Mouse (Mus musculus): ENCODE data around the gene Kif14. TPM values are rescaled to one million over a fixed set of nuclear protein-coding genes. Genes with fewer than 3 reads are reported as not detected.

Gene Kif14
- polyA plus RNA-seq, 1 experiment, result 0.34 TPM

- WGBS, result 87% methylated on average over 7 of the region's 7 CpGs
Measured at GRCm38 (mm10) chr1:136518699-136519356, 52.7 kb downstream of the Kif14 start.

DNA sequence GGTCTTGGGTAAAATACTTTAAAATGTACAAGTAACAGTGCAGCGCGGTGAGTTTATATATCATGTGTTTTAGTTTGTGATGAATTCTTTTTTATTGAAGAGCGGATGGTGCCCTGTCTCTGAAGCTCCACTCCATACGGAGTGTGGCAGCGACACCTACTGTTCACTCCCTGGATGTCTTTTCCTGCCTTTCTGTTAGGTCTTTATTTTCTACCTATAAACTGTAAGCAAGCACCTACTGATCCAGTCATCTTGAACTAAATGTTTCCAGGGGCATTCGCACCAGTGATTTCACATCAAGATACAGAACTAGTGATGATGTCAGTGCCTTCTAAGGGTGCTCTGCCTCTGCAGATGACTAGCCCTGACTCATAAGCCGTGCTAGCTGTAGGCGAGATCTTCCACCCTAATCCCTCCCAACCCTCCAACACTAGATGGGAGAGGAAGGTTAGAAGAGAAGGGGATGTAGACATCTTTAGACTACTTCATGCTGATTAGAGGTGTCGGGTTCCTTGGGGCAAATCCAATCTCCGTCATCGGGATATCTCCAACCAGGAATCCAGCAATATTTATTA is 55.3 kb downstream of the Kif14 start:
- TF ChIP-seq POLR2A (IDR thresholded peaks at IDR 0.05; ENCODE audit: low read depth, low read length) (no peak), CTCF (IDR thresholded peaks at IDR 0.05; ENCODE audit: extremely low read depth, insufficient read length, insufficient replicate concordance, low read depth, low read length) (peak; percentile 32; the same call in 1 of the 2 replicates)
- Histone ChIP-seq H3K36me3 (ENCODE audit: control insufficient read depth, insufficient read depth, low read length) (no peaks in the 10 kb centered on the region; the same call in 1 of the 2 replicates), H3K27me3 (ENCODE audit: control insufficient read depth, insufficient read depth, low read length) (no peaks in the 10 kb centered on the region), H3K4me1 (ENCODE audit: control insufficient read depth, insufficient read depth, insufficient read length, low read length) (no peaks in the 10 kb centered on the region), H3K27ac (ENCODE audit: insufficient read depth, low read depth, low read length) (no peak overlapping the region), H3K4me3 (ENCODE audit: low read depth, low read length) (no peak overlapping the region)
- 83% methylated on average over 11 of the region's 11 CpGs for WGBS

More at GRCm38 (mm10) chr1:136518699-136519356, 52.7 kb downstream of the Kif14 start:
- H3K27ac ChIP-seq (ENCODE audit: insufficient read depth, low read depth, low read length), result no peak overlapping the region
- H3K27me3 ChIP-seq (ENCODE audit: control insufficient read depth, insufficient read depth, low read length), result no peaks in the 10 kb centered on the region
- H3K4me3 ChIP-seq (ENCODE audit: low read depth, low read length), result no peak overlapping the region
- no peak for TF ChIP-seq CTCF (IDR thresholded peaks at IDR 0.05; ENCODE audit: extremely low read depth, insufficient read length, insufficient replicate concordance, low read depth, low read length)
- no peak for TF ChIP-seq POLR2A (IDR thresholded peaks at IDR 0.05; ENCODE audit: low read depth, low read length)
- no peaks in the 10 kb centered on the region for H3K4me1 ChIP-seq (ENCODE audit: control insufficient read depth, insufficient read depth, insufficient read length, low read length)
- no peaks in the 10 kb centered on the region; the same call in 1 of the 2 replicates for H3K36me3 ChIP-seq (ENCODE audit: control insufficient read depth, insufficient read depth, low read length)

- no peaks in the 10 kb centered on the region for H3K4me1 ChIP-seq (ENCODE audit: control insufficient read depth, insufficient read depth, insufficient read length, low read length)
- H3K27ac ChIP-seq (ENCODE audit: insufficient read depth, low read depth, low read length), result no peak overlapping the region
- 29% methylated on average over 2 of the region's 2 CpGs for WGBS
- peaks cover 5% of the 10 kb centered on the region; the same call in 1 of the 2 replicates for H3K36me3 ChIP-seq (ENCODE audit: control insufficient read depth, insufficient read depth, low read length)
- TF ChIP-seq POLR2A (IDR thresholded peaks at IDR 0.05; ENCODE audit: low read depth, low read length) (no peak), CTCF (IDR thresholded peaks at IDR 0.05; ENCODE audit: extremely low read depth, insufficient read length, insufficient replicate concordance, low read depth, low read length) (peak; percentile 90)
- no peaks in the 10 kb centered on the region for H3K27me3 ChIP-seq (ENCODE audit: control insufficient read depth, insufficient read depth, low read length)
- no peak overlapping the region for H3K4me3 ChIP-seq (ENCODE audit: low read depth, low read length)
Measured at GRCm38 (mm10) chr1:136524917-136525316, 58.8 kb downstream of the Kif14 start.

DNA sequence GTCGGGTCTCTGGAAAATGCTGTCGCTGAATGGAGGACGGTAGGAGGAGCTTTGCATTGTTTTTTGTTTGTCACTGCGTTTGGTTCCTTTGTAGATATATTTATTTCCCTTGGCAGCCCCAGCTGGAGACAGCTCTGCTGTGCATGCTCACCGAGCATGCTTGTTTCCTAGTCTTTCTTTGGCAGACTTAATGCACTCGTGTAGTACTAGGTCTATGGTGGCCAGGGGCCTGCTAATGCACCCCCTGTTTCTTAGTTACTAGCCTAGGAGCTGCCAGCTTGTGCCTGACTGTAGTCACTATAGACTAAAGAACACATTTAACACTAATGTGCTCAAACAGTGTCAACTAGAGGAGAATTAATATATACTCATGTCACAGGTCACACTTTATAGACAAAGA is 59.7 kb downstream of the Kif14 start:
- Histone ChIP-seq H3K36me3 (ENCODE audit: control insufficient read depth, insufficient read depth, low read length) (peaks cover 5% of the 10 kb centered on the region; the same call in 1 of the 2 replicates), H3K4me1 (ENCODE audit: control insufficient read depth, insufficient read depth, insufficient read length, low read length) (no peaks in the 10 kb centered on the region), H3K27ac (ENCODE audit: insufficient read depth, low read depth, low read length) (no peak overlapping the region), H3K4me3 (ENCODE audit: low read depth, low read length) (no peak overlapping the region), H3K27me3 (ENCODE audit: control insufficient read depth, insufficient read depth, low read length) (no peaks in the 10 kb centered on the region)
- TF ChIP-seq POLR2A (IDR thresholded peaks at IDR 0.05; ENCODE audit: low read depth, low read length) (no peak), CTCF (IDR thresholded peaks at IDR 0.05; ENCODE audit: extremely low read depth, insufficient read length, insufficient replicate concordance, low read depth, low read length) (no peak)
- 88% methylated on average over 6 of the region's 6 CpGs for WGBS

DNA sequence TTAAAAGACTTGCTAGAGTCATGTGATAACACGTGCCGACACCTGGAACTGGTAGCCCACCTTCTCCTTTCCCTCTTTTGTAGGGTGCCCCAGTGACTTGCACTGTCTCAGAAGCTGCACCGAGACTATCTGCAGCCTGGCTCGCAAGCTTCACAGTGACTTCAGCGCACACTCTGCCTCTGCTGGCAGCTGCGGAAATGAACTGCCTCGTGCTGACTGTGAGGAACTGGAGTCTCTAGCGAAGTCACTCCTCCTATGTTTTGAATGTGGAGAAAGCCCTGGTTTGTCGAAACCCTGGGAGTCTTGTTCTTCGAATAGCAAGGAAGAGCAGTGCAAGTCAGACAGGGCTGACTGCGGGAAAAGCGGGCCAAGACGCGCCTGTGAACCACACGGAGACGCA is 61.0 kb downstream of the Kif14 start:
- H3K4me1 ChIP-seq (ENCODE audit: control insufficient read depth, insufficient read depth, insufficient read length, low read length), result no peaks in the 10 kb centered on the region
- 93% methylated on average over 16 of the region's 16 CpGs for WGBS
- no peaks in the 10 kb centered on the region for H3K27me3 ChIP-seq (ENCODE audit: control insufficient read depth, insufficient read depth, low read length)
- TF ChIP-seq CTCF (IDR thresholded peaks at IDR 0.05; ENCODE audit: extremely low read depth, insufficient read length, insufficient replicate concordance, low read depth, low read length) (no peak), POLR2A (IDR thresholded peaks at IDR 0.05; ENCODE audit: low read depth, low read length) (no peak)
- H3K36me3 ChIP-seq (ENCODE audit: control insufficient read depth, insufficient read depth, low read length), result peaks cover 5% of the 10 kb centered on the region; the same call in 1 of the 2 replicates
- H3K27ac ChIP-seq (ENCODE audit: insufficient read depth, low read depth, low read length), result no peak overlapping the region
- H3K4me3 ChIP-seq (ENCODE audit: low read depth, low read length), result no peak overlapping the region

DNA sequence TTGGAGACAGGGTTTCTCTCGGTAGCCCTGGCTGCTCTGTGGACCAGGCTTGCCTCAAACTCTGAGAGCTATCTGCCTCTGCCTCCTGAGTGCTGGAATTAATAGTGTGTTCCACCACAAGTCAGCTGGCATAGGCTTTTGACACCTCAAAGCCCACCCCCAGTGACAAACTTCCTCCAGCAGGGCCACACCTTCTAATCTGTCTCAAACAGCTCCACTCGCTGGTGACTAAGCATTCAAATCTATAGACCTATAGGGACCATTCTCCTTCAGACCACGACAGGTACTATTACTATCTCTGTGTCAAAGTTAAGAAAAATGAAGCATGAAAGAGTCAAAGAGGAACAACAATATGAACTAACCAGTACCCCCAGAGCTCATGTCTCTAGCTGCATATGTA is 66.4 kb downstream of the Kif14 start:
- H3K4me1 ChIP-seq (ENCODE audit: control insufficient read depth, insufficient read depth, insufficient read length, low read length), result no peaks in the 10 kb centered on the region
- no peaks in the 10 kb centered on the region for H3K36me3 ChIP-seq (ENCODE audit: control insufficient read depth, insufficient read depth, low read length)
- no peak overlapping the region for H3K4me3 ChIP-seq (ENCODE audit: low read depth, low read length)
- TF ChIP-seq POLR2A (IDR thresholded peaks at IDR 0.05; ENCODE audit: low read depth, low read length) (no peak), CTCF (IDR thresholded peaks at IDR 0.05; ENCODE audit: extremely low read depth, insufficient read length, insufficient replicate concordance, low read depth, low read length) (no peak)
- no peaks in the 10 kb centered on the region for H3K27me3 ChIP-seq (ENCODE audit: control insufficient read depth, insufficient read depth, low read length)
- 86% methylated on average over 3 of the region's 3 CpGs for WGBS
- no peak overlapping the region for H3K27ac ChIP-seq (ENCODE audit: insufficient read depth, low read depth, low read length)

- H3K27ac ChIP-seq (ENCODE audit: insufficient read depth, low read depth, low read length), result no peak overlapping the region
- WGBS, result 86% methylated on average over 6 of the region's 6 CpGs
Measured at GRCm38 (mm10) chr1:136536947-136537346, 70.8 kb downstream of the Kif14 start.

More at GRCm38 (mm10) chr1:136536947-136537346, 70.8 kb downstream of the Kif14 start:
- Histone ChIP-seq H3K4me1 (ENCODE audit: control insufficient read depth, insufficient read depth, insufficient read length, low read length) (peaks cover 3% of the 10 kb centered on the region), H3K27me3 (ENCODE audit: control insufficient read depth, insufficient read depth, low read length) (no peaks in the 10 kb centered on the region), H3K4me3 (ENCODE audit: low read depth, low read length) (no peak overlapping the region), H3K36me3 (ENCODE audit: control insufficient read depth, insufficient read depth, low read length) (no peaks in the 10 kb centered on the region)
- TF ChIP-seq POLR2A (IDR thresholded peaks at IDR 0.05; ENCODE audit: low read depth, low read length) (no peak), CTCF (IDR thresholded peaks at IDR 0.05; ENCODE audit: extremely low read depth, insufficient read length, insufficient replicate concordance, low read depth, low read length) (no peak)

Data from small intestine, adult 2 months (tissue).